8 mouse cellular contexts compared by ENCODE assay signal in genomic region chr5:88720116-88721002, GRCm38 (mm10). TPM values are rescaled to one million over a fixed set of nuclear protein-coding genes. Genes with fewer than 3 reads are reported as not detected.
DNase-seq lines count a peak whose midpoint lies in the region; ATAC-seq lines count a peak whose summit lies in the region.

TSS of gene Mob1b (plus strand) at chr5:88720855.

- under 1% methylated on average over 44 of the region's 54 CpGs for WGBS in hindbrain, embryonic 15.5 days

- peak within 1 kb of the TSS; percentile 93 for H3K27ac ChIP-seq in hindbrain, embryonic 15.5 days (replicated peaks)

- peak; percentile 96 for ATAC-seq in hindbrain, embryonic 15.5 days (ENCODE audit: low FRiP score, low read depth)

- H3K36me3 ChIP-seq in hindbrain, embryonic 15.5 days: no peaks in the 10 kb centered on the region

- peak within 1 kb of the TSS; percentile 81 for H3K4me3 ChIP-seq in hindbrain, embryonic 15.5 days

- no peaks in the 10 kb centered on the region for H3K27me3 ChIP-seq in hindbrain, embryonic 15.5 days

- H3K9me3 ChIP-seq in hindbrain, embryonic 15.5 days: no peaks in the 10 kb centered on the region

- H3K4me2 ChIP-seq in hindbrain, embryonic 15.5 days: peak within 1 kb of the TSS; percentile 93

- peak within 1 kb of the TSS; percentile 99 for H3K9ac ChIP-seq in hindbrain, embryonic 15.5 days

- DNase-seq in R1 (ENCODE audit: low read depth, low spot score): peak; percentile 93
- peak; percentile 100 for DNase-seq in cerebellum, postnatal 25 days
- peak; percentile 94 to 96 for DNase-seq in frontal cortex, postnatal 36 days (ENCODE audit: low spot score in 2 of 2)
- peak; percentile 90 for DNase-seq in left cerebral cortex, adult 11 months (ENCODE audit: low spot score)
- peak; percentile 98 for DNase-seq in lung, postnatal 4 days
- peak; percentile 95 for DNase-seq in retina, postnatal 7 days (ENCODE audit: low read depth, low spot score)
- DNase-seq in urinary bladder, adult 2 months (ENCODE audit: low spot score): peak; percentile 100

- H3K4me1 ChIP-seq in hindbrain, embryonic 15.5 days (replicated peaks): peaks cover 36% of the 10 kb centered on the region

RNA-seq across cellular contexts. Expression of gene Mob1b, which starts in this region (rescaled TPM):
- polyA plus RNA-seq in hindbrain, embryonic 15.5 days (2015; fragmentation: Nextera tagmentation; extraction: Ambion mirVana): 8.9 and 9.2 TPM in 2 replicates
- polyA plus RNA-seq in urinary bladder, adult 2 months (2012; rRNA removed): 20.3 and 23.8 TPM in 2 replicates

Comparison
In these comparisons a context has a peak if more than half of its experiments do, and no peak if none do; other contexts are left out.
1. Peak in every context shown above with its lines: DNase-seq, ATAC-seq, H3K4me3 ChIP-seq and H3K27ac ChIP-seq.